Mouse (Mus musculus) small intestine, adult 2 months (tissue): ENCODE results near the gene Pqbp1.

Experiments used
- CTCF ChIP-seq: fragments of 200-500 bp; IDR thresholded peaks from 2 replicates; pipeline ENCODE4 v1.5.1; 2012; ENCODE audit warnings: low read depth, mild to moderate bottlenecking, control low read depth, inconsistent platforms, low read length, moderate library complexity, mixed read lengths; ENCODE audit not compliant: insufficient replicate concordance, insufficient read length; ENCODE audit errors: extremely low read depth
- POLR2A ChIP-seq: fragments of 200-500 bp; IDR thresholded peaks from 2 replicates; pipeline ENCODE4 v1.6.1; 2012; ENCODE audit warnings: low read depth, mild to moderate bottlenecking, control low read depth, inconsistent platforms, low read length, moderate library complexity

DNA sequence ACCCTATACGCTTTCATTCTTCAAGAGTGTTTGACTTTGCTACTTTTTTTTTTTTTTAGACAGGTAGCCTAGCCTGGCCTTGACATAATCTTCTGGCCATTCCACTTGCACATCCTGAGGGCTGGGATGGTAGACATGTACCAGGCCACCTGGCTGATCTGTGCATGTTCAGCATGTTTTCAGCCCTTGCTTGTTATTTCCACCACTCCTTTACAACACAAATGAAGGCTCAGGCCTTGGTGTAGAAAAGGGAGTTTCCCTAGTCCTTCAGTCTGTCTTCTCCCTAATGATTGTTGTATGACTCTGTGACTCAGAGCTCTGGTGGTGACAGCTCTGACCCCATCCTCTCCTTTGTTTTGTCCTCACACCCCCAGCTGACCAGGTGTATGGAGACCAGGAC lies 31.9 kb downstream of the Pqbp1 start:
- TF ChIP-seq CTCF (no peak), POLR2A (no peak)
